Mouse (Mus musculus) kidney, adult 2 months (tissue): ENCODE data around the gene Chga. TPM values are rescaled to one million over a fixed set of nuclear protein-coding genes. Genes with fewer than 3 reads are reported as not detected.

Source experiments
- DNase-seq: peaks from one replicate; pipeline ENCODE4 v3.0.0; 2021
- H3K27ac ChIP-seq: fragments of 200-500 bp; 2 replicates; pipeline ENCODE4 v1.5.1; 2012; ENCODE audit warnings: low read depth, low read length, control low read depth, inconsistent platforms; ENCODE audit not compliant: insufficient read depth
- H3K27me3 ChIP-seq: fragments of 200-500 bp; replicated peaks from 2 replicates; pipeline ENCODE4 v1.6.1; 2012; ENCODE audit warnings: mild to moderate bottlenecking, moderate library complexity, low read length, inconsistent platforms; ENCODE audit not compliant: control insufficient read depth, insufficient read depth
- H3K36me3 ChIP-seq: fragments of 200-500 bp; 2 replicates; pipeline ENCODE4 v1.6.1; 2012; ENCODE audit warnings: mild to moderate bottlenecking, moderate library complexity, low read length, inconsistent platforms; ENCODE audit not compliant: control insufficient read depth, insufficient read depth
- H3K4me1 ChIP-seq: fragments of 200-500 bp; 2 replicates; pipeline ENCODE4 v1.6.1; 2011; ENCODE audit warnings: low read length; ENCODE audit not compliant: control insufficient read depth, insufficient read depth
- H3K4me3 ChIP-seq: fragments of 200-500 bp; 2 replicates; pipeline ENCODE4 v1.5.1; 2011; ENCODE audit warnings: mild to moderate bottlenecking, low read depth, low read length, control low read depth; ENCODE audit not compliant: insufficient read depth
- CTCF ChIP-seq: fragments of 200-500 bp; conservative IDR thresholded peaks from 2 replicates; pipeline ENCODE4 v1.5.1; 2011; ENCODE audit warnings: low read depth, mild to moderate bottlenecking, control low read depth, low read length, moderate library complexity, mixed read lengths; ENCODE audit not compliant: insufficient read depth, insufficient read length
- POLR2A ChIP-seq: fragments of 200-500 bp; IDR thresholded peaks from one replicate; pipeline ENCODE4 v1.6.1; 2011; ENCODE audit warnings: low read depth, low read length, control low read depth
- WGBS: fragments of 180-500 bp; shearing (Covaris S2); methylation state at CpG from one replicate; pipeline ENCODE4 v1.1.7; 2018; 5-methylcytosine and 5-hydroxymethylcytosine counted together
- polyA plus RNA-seq: library from polyadenylated mRNA; depleted of rRNA; stranded (reverse); fragments of >200 nt; gene quantifications from 2 replicates; pipeline ENCODE4 v1.2.3, GENCODE M21; 2012

Chga gene
- polyA plus RNA-seq, 1 experiment = 1.2 TPM

DNA sequence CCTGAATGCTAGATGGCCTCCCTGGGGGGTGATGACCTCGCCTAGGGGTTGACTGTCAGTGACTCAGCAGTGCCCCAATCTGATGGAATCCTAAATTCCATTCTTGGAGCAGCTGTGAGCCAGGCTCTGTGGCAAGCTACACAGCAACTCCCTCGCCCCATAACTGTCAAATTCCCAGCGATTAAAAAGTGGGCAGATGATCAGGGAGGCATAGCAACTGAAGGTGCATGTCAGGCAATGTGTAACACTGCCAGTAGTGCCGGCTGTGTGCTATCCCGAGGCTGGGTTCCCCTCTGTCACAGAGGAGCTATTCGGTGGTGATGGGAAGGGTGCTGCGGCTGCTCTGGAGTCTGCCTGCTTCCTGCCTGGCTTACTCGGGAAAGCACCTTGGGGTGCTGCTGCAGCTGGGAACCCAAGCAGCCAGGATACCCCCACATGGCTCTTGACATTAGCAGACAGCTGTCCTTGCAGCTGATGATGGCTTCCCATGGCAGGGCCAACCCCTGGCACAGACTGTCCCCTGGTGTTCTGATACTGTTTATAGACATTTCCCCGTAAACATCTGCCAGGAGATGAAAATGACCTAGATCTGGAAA lies 31.6 kb downstream of the Chga start:
- no peak for DNase-seq

DNA sequence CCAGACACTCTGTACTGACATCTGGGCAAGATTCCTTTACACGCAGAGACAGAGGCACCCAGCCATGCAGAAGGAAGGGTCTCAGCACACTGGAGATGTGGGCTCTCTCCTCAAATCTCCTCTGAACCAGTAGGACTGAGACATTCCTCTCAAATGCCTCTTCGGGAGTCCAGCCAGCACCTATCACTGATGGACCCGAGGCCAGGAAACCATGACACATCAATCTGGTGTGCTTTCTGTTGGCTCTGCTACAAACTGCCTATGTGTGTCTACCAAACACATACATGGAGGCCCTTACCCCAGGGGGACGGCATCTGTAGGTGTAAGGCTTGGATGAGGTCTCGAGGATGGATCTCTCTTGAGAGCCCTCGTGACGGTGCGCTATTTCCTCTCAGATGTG lies 32.3 kb downstream of the Chga start:
- no peak overlapping the region for H3K27ac ChIP-seq
- no peaks in the 10 kb centered on the region for H3K36me3 ChIP-seq
- no peaks in the 10 kb centered on the region for H3K4me1 ChIP-seq

More for the DNA sequence above, 31.6 kb downstream of the Chga start:
- TF ChIP-seq CTCF (no peak), POLR2A (no peak)
- H3K27ac ChIP-seq = no peak overlapping the region
- no peaks in the 10 kb centered on the region for H3K27me3 ChIP-seq
- no peaks in the 10 kb centered on the region for H3K36me3 ChIP-seq
- no peaks in the 10 kb centered on the region for H3K4me1 ChIP-seq
- 77% methylated on average over 9 of the region's 9 CpGs for WGBS
- H3K4me3 ChIP-seq = no peak overlapping the region

DNA sequence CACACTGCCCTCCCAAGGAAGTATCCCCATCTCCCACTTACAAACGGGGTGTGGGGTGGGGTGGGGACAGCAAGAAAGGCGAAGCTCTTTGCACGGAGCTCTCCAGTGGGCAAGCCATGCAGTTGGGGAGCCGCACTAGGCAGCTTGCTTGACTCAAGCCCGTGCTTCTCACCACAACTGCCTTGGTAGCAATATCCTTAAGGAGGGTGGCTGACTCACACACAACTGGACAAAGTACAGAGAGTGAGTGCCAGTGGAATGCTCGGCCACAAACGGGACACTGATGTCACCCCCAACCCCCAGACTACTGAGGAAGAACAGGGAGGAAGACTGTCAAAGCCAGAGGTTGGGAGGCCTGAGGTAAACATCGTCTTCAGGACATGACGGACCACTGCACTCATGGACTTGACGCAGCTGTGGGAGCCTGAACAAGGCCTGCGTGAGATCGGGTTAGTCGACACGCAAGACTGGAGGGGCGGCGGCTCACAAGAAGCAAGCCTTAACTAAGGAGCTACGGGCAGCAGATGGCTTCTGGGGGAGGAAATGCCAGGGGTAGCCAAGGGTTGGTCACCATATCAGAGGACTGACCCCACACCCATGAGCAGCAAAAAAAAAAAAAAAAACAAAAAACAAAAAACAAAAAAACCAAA lies 36.1 kb downstream of the Chga start:
- Histone ChIP-seq H3K4me1 (no peaks in the 10 kb centered on the region), H3K27me3 (no peaks in the 10 kb centered on the region), H3K36me3 (no peaks in the 10 kb centered on the region), H3K4me3 (no peak overlapping the region), H3K27ac (no peak overlapping the region)
- TF ChIP-seq CTCF (no peak), POLR2A (no peak)
- WGBS = 57% methylated on average over 17 of the region's 17 CpGs
- DNase-seq = peak; percentile 36

More for the DNA sequence above, 32.3 kb downstream of the Chga start:
- no peaks in the 10 kb centered on the region for H3K27me3 ChIP-seq
- WGBS = 81% methylated on average over 8 of the region's 8 CpGs
- no peak overlapping the region for H3K4me3 ChIP-seq
- no peak for DNase-seq
- TF ChIP-seq POLR2A = no peak
- TF ChIP-seq CTCF = no peak

DNA sequence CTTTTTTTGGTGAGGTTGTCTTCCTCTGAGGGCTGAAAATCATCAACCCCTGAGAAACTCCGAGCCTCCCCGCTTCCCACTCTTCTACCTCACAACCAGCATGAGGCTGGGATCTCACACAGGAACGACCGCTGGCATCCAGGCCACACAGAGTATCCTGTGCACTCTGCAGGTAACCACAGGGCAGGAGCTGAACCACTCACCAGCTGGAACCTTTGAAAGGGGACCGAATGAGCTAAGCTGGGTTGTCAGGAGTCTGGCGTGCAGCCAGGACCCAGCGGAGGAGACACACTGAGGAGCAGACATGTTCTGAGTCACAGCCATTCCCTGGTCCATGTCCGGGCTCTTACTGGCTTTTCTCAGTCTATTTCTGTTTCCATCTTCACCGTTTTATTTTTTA lies 38.9 kb downstream of the Chga start:
- TF ChIP-seq CTCF (no peak), POLR2A (no peak)
- Histone ChIP-seq H3K36me3 (no peaks in the 10 kb centered on the region), H3K27ac (no peak overlapping the region), H3K27me3 (no peaks in the 10 kb centered on the region), H3K4me3 (no peak overlapping the region), H3K4me1 (no peaks in the 10 kb centered on the region)
- no peak for DNase-seq
- 59% methylated on average over 9 of the region's 9 CpGs for WGBS

DNA sequence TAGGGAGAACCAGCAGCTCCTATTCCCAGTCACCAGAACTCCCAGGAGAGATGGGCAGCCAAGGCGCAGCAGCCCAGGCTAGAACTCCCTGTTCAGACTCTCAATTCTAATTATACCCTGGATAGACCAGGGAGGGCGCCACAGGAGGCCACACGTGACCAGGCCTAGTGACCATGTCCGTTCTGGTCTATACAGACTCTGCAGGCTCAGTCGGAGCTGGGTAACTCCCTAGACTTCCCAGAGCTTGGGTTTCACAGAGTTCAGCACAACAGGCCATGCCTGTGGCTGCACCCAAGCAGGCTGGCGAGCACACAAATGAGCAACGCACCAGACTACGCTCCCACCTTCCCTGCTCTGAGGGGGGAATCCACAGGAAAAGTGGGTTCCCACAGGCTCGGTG lies 39.9 kb downstream of the Chga start:
- no peak overlapping the region for H3K4me3 ChIP-seq
- no peaks in the 10 kb centered on the region for H3K36me3 ChIP-seq
- H3K27me3 ChIP-seq = no peaks in the 10 kb centered on the region
- TF ChIP-seq POLR2A = no peak
- 0 out of 2 replicates have a peak, but pooled peaks have one; percentile 1 for TF ChIP-seq CTCF
- no peak for DNase-seq
- H3K4me1 ChIP-seq = no peaks in the 10 kb centered on the region
- whole genome bisulfite sequencing = 79% methylated on average over 9 of the region's 9 CpGs
- H3K27ac ChIP-seq = no peak overlapping the region

DNA sequence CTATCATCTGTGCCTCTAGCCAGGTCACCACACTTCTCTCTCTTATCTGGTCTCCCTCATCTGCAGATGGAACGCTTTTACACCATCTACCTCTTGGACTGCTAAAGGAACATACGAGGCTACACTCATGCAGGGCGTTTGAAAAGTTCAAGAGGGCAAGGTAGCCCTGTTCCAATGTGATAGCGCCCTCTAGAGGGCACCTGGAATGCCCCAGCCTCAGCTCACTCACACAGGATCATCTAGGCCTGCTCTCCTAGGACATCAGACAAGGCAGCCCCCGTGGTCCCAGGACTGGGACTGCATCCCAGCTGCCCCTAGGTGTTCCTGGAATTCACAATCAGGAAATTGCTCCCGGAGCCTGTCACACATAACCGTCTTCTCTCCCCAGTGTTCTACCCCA lies 41.6 kb downstream of the Chga start:
- TF ChIP-seq CTCF (peak; percentile 64), POLR2A (no peak)
- Histone ChIP-seq H3K27ac (no peak overlapping the region), H3K4me1 (no peaks in the 10 kb centered on the region), H3K36me3 (no peaks in the 10 kb centered on the region), H3K4me3 (no peak overlapping the region), H3K27me3 (no peaks in the 10 kb centered on the region)
- peak; percentile 31 for DNase-seq
- 64% methylated on average over 7 of the region's 7 CpGs for WGBS

DNA sequence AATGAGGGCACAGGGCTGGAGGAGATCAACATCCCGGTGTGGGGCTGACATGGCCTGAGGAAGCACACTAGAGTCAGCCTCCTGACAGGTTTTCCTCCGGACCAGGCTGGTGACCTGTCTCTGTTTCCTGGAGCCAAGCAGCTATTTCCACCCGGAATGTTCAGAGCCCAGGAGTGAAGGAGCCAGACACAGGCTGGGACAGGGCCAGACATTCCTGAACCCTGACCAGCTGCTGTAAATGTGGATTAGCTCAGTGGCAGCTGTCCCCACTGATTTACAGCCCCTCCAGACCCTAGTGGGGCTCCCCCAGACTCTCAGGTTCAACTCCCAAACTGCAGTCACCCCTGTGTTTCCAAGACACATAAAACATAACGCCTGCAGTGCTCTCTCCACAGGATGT lies 42.7 kb downstream of the Chga start:
- peak; percentile 85 for DNase-seq
- H3K27ac ChIP-seq = no peak overlapping the region; the same call in 1 of the 2 replicates
- no peaks in the 10 kb centered on the region for H3K27me3 ChIP-seq
- H3K4me3 ChIP-seq = no peak overlapping the region
- H3K36me3 ChIP-seq = no peaks in the 10 kb centered on the region
- TF ChIP-seq CTCF = no peak
- TF ChIP-seq POLR2A = no peak
- 13% methylated on average over 4 of the region's 4 CpGs for whole genome bisulfite sequencing
- no peaks in the 10 kb centered on the region for H3K4me1 ChIP-seq
